In the genomic region with DNA sequence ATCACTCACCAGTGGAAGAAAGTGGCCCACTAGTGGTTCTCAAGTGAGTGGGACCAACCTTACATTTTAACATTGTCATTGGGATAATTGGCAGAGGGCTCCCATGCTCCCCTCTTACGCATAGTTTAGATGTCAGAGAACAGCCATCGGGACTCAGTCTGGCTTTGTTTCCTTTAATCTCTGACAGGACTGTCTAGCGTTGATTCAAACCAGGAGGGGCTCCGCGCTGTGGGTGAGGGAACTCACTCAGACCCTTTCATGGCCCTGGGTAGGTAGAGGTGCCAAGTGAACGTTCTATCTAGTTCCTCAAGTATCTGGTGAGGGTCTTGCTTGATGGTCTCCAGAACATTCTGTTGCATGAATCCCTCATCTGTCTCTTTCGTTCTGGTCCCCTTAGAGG, we compare ENCODE assay signal across 16 mouse cellular contexts. TPM values are rescaled to one million over a fixed set of nuclear protein-coding genes. Genes with fewer than 3 reads are reported as not detected.
DNase-seq lines count a peak whose midpoint lies in the region; ATAC-seq lines count a peak whose summit lies in the region.
"Had no signal": no experiment of that assay in that cellular context is flagged by ENCODE, and none has a peak within 500 bp of the region (broad histone marks: within the 10 kb centered on the region; RNA-seq: fewer than 3 reads in every experiment).

No protein-coding gene starts in this region.

- DNase-seq in kidney, postnatal 36 days: no peak
- DNase-seq in midbrain, embryonic 10.5 days (ENCODE audit: low spot score): no peak
- no peak for DNase-seq in c-Kit-positive CD71-positive TER-119-positive erythroid progenitor cells, embryonic 14.5 days (ENCODE audit: low spot score)
- DNase-seq: adrenal gland, postnatal 36 days; cerebellum, adult 8-10 months; kidney, adult 11 months; liver, embryonic 13.5 days; midbrain, embryonic 14.5 days; right cerebral cortex, adult 18-20 months; thymus, postnatal 14 days had no signal

- no peak overlapping the region for H3K4me2 ChIP-seq in kidney, embryonic 14.5 days (replicated peaks; ENCODE audit: low read depth, low read length)
- no peak overlapping the region for H3K4me2 ChIP-seq in midbrain, embryonic 16.5 days (ENCODE audit: low read length)
- H3K4me2 ChIP-seq in intestine, embryonic 16.5 days (ENCODE audit: low read depth, low read length): no peak overlapping the region
- H3K4me2 ChIP-seq in stomach, embryonic 16.5 days (ENCODE audit: low read depth, low read length): peak overlapping the region; percentile 19; the same call in 1 of the 2 replicates
- H3K4me2 ChIP-seq: forebrain, embryonic 13.5 days; heart, embryonic 11.5 days; liver, embryonic 13.5 days had no signal

- H3K27ac ChIP-seq in kidney, embryonic 14.5 days (ENCODE audit: low read depth, low read length): no peak overlapping the region
- H3K27ac ChIP-seq in midbrain, embryonic 10.5 days (replicated peaks): peak overlapping the region; percentile 43
- no peak overlapping the region for H3K27ac ChIP-seq in midbrain, embryonic 16.5 days (ENCODE audit: low read length)
- H3K27ac ChIP-seq in intestine, embryonic 16.5 days (ENCODE audit: low read length): peak overlapping the region; percentile 50
- peak overlapping the region; percentile 37; the same call in 1 of the 2 replicates for H3K27ac ChIP-seq in stomach, embryonic 16.5 days (ENCODE audit: low read length)
- H3K27ac ChIP-seq: forebrain, embryonic 13.5 days; liver, embryonic 13.5 days had no signal

- H3K9ac ChIP-seq in kidney, embryonic 14.5 days (ENCODE audit: low read depth, low read length): no peak overlapping the region
- no peak overlapping the region for H3K9ac ChIP-seq in midbrain, embryonic 16.5 days (ENCODE audit: low read depth, low read length)
- H3K9ac ChIP-seq in intestine, embryonic 16.5 days (ENCODE audit: low read depth, low read length): no peak overlapping the region
- H3K9ac ChIP-seq in stomach, embryonic 16.5 days (ENCODE audit: low read length): no peak overlapping the region
- H3K9ac ChIP-seq: forebrain, embryonic 13.5 days; liver, embryonic 13.5 days had no signal

- H3K4me3 ChIP-seq in kidney, embryonic 14.5 days (ENCODE audit: low read length): no peak overlapping the region
- no peak overlapping the region for H3K4me3 ChIP-seq in midbrain, embryonic 10.5 days
- no peak overlapping the region for H3K4me3 ChIP-seq in midbrain, embryonic 16.5 days (ENCODE audit: low read depth, low read length)
- no peak overlapping the region for H3K4me3 ChIP-seq in intestine, embryonic 16.5 days (ENCODE audit: low read length)
- no peak overlapping the region for H3K4me3 ChIP-seq in stomach, embryonic 16.5 days (replicated peaks; ENCODE audit: low read length)
- H3K4me3 ChIP-seq: forebrain, embryonic 13.5 days; liver, embryonic 13.5 days had no signal

- ATAC-seq in kidney, embryonic 14.5 days (ENCODE audit: low FRiP score, low TSS enrichment): 0 out of 2 replicates have a peak, but pooled peaks have one; percentile 20
- no peak for ATAC-seq in midbrain, embryonic 16.5 days
- peak; percentile 53; the same call in 1 of the 2 replicates for ATAC-seq in intestine, embryonic 16.5 days
- peak; percentile 43; the same call in 1 of the 2 replicates for ATAC-seq in stomach, embryonic 16.5 days (ENCODE audit: insufficient read depth, low FRiP score)
- ATAC-seq: forebrain, embryonic 13.5 days had no signal

- H3K36me3 ChIP-seq in kidney, embryonic 14.5 days (ENCODE audit: control insufficient read depth, insufficient read depth, low read length): no peaks in the 10 kb centered on the region
- H3K36me3 ChIP-seq in midbrain, embryonic 10.5 days: no peaks in the 10 kb centered on the region
- H3K36me3 ChIP-seq in midbrain, embryonic 16.5 days (ENCODE audit: control insufficient read depth, insufficient read depth, low read length): no peaks in the 10 kb centered on the region
- H3K36me3 ChIP-seq in intestine, embryonic 16.5 days (ENCODE audit: control insufficient read depth, insufficient read depth, low read length): no peaks in the 10 kb centered on the region
- no peaks in the 10 kb centered on the region for H3K36me3 ChIP-seq in stomach, embryonic 16.5 days (ENCODE audit: control insufficient read depth, insufficient read depth, low read length)
- H3K36me3 ChIP-seq: liver, embryonic 13.5 days had no signal

- H3K9me3 ChIP-seq in kidney, embryonic 14.5 days (ENCODE audit: control insufficient read depth, low read length): no peaks in the 10 kb centered on the region
- no peaks in the 10 kb centered on the region for H3K9me3 ChIP-seq in midbrain, embryonic 10.5 days (replicated peaks)
- no peaks in the 10 kb centered on the region for H3K9me3 ChIP-seq in midbrain, embryonic 16.5 days (replicated peaks; ENCODE audit: control insufficient read depth, low read length, poor library complexity, severe bottlenecking)
- no peaks in the 10 kb centered on the region for H3K9me3 ChIP-seq in intestine, embryonic 16.5 days (ENCODE audit: control insufficient read depth, low read length)
- H3K9me3 ChIP-seq in stomach, embryonic 16.5 days (replicated peaks; ENCODE audit: control insufficient read depth, low read length): 0 out of 2 replicates have a peak, but pooled peaks cover 3% of the 10 kb centered on the region
- H3K9me3 ChIP-seq: forebrain, embryonic 13.5 days; liver, embryonic 13.5 days had no signal

- H3K4me1 ChIP-seq in kidney, embryonic 14.5 days (ENCODE audit: control insufficient read depth, insufficient read depth, low read length): no peaks in the 10 kb centered on the region
- peaks cover 36% of the 10 kb centered on the region for H3K4me1 ChIP-seq in midbrain, embryonic 10.5 days
- peaks cover 10% of the 10 kb centered on the region for H3K4me1 ChIP-seq in midbrain, embryonic 16.5 days (ENCODE audit: control insufficient read depth, insufficient read depth, low read length)
- no peaks in the 10 kb centered on the region for H3K4me1 ChIP-seq in intestine, embryonic 16.5 days (ENCODE audit: control insufficient read depth, insufficient read depth, low read length)
- H3K4me1 ChIP-seq in stomach, embryonic 16.5 days (ENCODE audit: control insufficient read depth, insufficient read depth, low read length): peaks cover 9% of the 10 kb centered on the region
- H3K4me1 ChIP-seq: liver, embryonic 13.5 days had no signal

- 43% methylated on average over 7 of the region's 7 CpGs for WGBS in kidney, embryonic 14.5 days
- WGBS in midbrain, embryonic 10.5 days: 61% methylated on average over 7 of the region's 7 CpGs
- WGBS in midbrain, embryonic 16.5 days: 48% methylated on average over 7 of the region's 7 CpGs
- WGBS in intestine, embryonic 16.5 days: 30% methylated on average over 7 of the region's 7 CpGs
- WGBS in stomach, embryonic 16.5 days: 23% methylated on average over 7 of the region's 7 CpGs

- H3K27me3 ChIP-seq in kidney, embryonic 14.5 days (ENCODE audit: control insufficient read depth, insufficient read depth, low read length): no peaks in the 10 kb centered on the region
- H3K27me3 ChIP-seq in midbrain, embryonic 10.5 days (ENCODE audit: low read depth, poor library complexity, severe bottlenecking): no peaks in the 10 kb centered on the region
- no peaks in the 10 kb centered on the region for H3K27me3 ChIP-seq in midbrain, embryonic 16.5 days (ENCODE audit: control insufficient read depth, insufficient read depth, low read depth, low read length)
- no peaks in the 10 kb centered on the region for H3K27me3 ChIP-seq in intestine, embryonic 16.5 days (replicated peaks; ENCODE audit: control insufficient read depth, insufficient read depth, low read length)
- H3K27me3 ChIP-seq in stomach, embryonic 16.5 days (ENCODE audit: control insufficient read depth, insufficient read depth, low read length): no peaks in the 10 kb centered on the region
- H3K27me3 ChIP-seq: liver, embryonic 13.5 days had no signal

RNA-seq across cellular contexts. Expression of gene Zfhx3, which starts 56.9 kb away (rescaled TPM):
- polyA plus RNA-seq in kidney, embryonic 14.5 days (2014; fragmentation: Nextera tagmentation; extraction: Ambion mirVana): 11.4 and 11.7 TPM in 2 replicates
- polyA plus RNA-seq in midbrain, embryonic 10.5 days (2016; fragmentation: Nextera tagmentation; extraction: Ambion mirVana): 14.4 and 17.7 TPM in 2 replicates
- 44.7 and 57.0 TPM in 2 replicates for polyA plus RNA-seq in midbrain, embryonic 16.5 days (2015; fragmentation: Nextera tagmentation; extraction: Ambion mirVana)
- 5.9 and 6.1 TPM in 2 replicates for polyA plus RNA-seq in intestine, embryonic 16.5 days (2015; fragmentation: Nextera tagmentation; extraction: Ambion mirVana)
- 9.3 and 10.9 TPM in 2 replicates for polyA plus RNA-seq in stomach, embryonic 16.5 days (2015; fragmentation: Nextera tagmentation; extraction: Ambion mirVana)

Comparison
In these comparisons a context has a peak if more than half of its experiments do, and no peak if none do; other contexts are left out.
1. H3K27ac ChIP-seq: peak in midbrain, embryonic 10.5 days (single experiment), intestine, embryonic 16.5 days (single experiment) and stomach, embryonic 16.5 days (single experiment); none in kidney, embryonic 14.5 days (single experiment) and midbrain, embryonic 16.5 days (single experiment).